Mouse (Mus musculus) adrenal gland, postnatal 0 days (tissue): ENCODE data around the gene Olfr1180. TPM values are rescaled to one million over a fixed set of nuclear protein-coding genes. Genes with fewer than 3 reads are reported as not detected.

ENCODE experiments used
- polyA plus RNA-seq: library from polyadenylated mRNA; unstranded; fragments of >200 nt; fragmentation: Nextera tagmentation; extraction: Ambion mirVana; gene quantifications from 2 replicates; pipeline ENCODE4 v1.2.1, GENCODE M21; 2015

Olfr1180 gene
- not detected in 2 replicates for polyA plus RNA-seq

DNA sequence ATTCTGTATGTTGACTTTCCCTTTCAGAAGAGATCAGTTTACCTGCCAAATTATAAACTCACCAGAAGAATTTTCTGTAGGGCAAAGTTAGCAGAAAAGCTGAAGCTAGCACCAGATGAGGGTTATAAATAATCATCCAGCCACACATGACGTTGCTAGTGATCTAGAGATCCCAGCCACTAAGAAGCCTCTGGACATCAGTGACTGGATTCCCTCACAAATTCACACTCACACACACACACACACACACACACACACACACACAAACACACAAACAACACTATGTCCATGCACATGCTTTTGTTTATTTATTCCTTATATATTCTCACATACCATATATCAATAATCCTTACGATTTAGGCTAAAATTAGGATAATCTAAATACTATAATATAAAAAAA lies at the start of gene Olfr1180:
TSS of gene Olfr1180 (minus strand) at position 101 of the 400 bp plus-strand sequence.

GRCm38 (mm10) chr2:88454567-88454966 lies 35.6 kb upstream of the Olfr1180 start, which contains the start of gene Olfr1183:
Olfr1183 (plus strand) TSS chr2:88454867.

GRCm38 (mm10) chr2:88449031-88449430 lies 30.1 kb upstream of the Olfr1180 start, which contains the start of gene Gm13757:
Gm13757 (minus strand) TSS chr2:88449131.

DNA sequence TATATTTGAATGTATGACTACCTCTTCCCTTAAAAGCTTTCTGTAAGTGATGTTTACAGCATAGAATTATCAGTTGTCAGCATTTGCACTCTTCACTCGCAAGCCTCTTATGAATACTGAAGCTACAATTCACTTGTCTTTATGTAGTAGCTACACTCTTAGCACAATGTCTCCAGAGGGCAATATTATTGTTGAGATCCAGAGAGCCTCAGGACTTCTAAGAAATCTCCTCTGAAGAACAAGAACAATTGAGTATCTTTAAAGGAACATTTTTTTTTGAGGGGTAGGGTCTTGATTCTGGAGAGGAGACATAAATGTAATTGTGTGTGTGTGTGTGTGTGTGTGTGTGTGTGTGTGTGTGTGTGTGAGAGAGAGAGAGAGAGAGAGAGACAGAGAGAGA lies 7.1 kb upstream of the Olfr1180 start, which contains the start of gene Olfr1181:
TSS of gene Olfr1181 (minus strand) at position 101 of the 400 bp plus-strand sequence.

DNA sequence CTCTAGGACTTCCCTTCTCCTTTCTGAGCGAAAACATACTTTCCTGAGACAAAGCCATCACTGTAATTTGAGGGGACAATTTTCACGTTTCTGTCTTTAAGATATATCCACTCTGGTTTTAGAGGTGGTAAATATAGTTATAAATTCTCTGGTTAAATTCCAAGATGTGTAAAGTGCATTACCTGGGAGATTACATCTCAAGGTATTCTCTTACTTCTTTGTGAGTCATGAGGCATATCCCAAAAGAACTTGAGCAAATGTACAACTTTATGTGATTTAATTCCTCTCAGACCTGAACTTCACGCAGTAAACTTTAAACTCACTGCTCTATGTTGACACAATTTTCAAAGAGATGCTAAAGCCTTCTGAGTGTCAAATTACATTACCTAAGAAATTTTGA lies 12.6 kb downstream of the Olfr1180 start, which contains the start of gene Olfr1179:
TSS of gene Olfr1179 (minus strand) at position 101 of the 400 bp plus-strand sequence.

DNA sequence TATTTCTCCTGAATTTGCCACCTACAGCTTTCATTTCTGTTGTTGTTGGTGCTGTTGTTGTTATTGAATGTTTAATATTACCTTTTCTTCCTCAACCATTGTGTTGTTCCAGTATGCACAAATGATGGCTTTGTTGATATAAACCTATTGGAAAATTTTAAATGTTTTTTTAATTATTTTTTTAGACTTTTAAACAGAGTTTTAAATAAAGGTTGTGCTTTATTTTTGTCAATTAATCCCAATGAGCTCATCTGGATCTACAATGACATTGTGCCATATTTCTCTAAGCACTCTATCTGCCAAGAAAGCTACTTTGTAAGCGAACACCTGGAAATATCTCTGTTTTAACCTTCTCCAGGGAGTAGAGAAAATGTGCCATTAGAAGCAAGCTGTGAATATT lies 32.2 kb downstream of the Olfr1180 start, which contains the start of gene Olfr1178:
TSS of gene Olfr1178 (plus strand) at position 301 of the 400 bp plus-strand sequence.

Other genes with a start within 250 kb of the Olfr1180 start
- not detected in 2 replicates for gene Olfr1168, start 237.3 kb downstream of the Olfr1180 start, polyA plus RNA-seq
- gene Olfr1170, start 190.8 kb downstream of the Olfr1180 start, polyA plus RNA-seq = not detected in 2 replicates
- gene Olfr1173, start 139.3 kb downstream of the Olfr1180 start, polyA plus RNA-seq = not detected in 2 replicates
- not detected in 2 replicates for gene Olfr1174-ps, start 104.0 kb downstream of the Olfr1180 start, polyA plus RNA-seq
- gene Olfr1175-ps, start 91.9 kb downstream of the Olfr1180 start, polyA plus RNA-seq = not detected in 2 replicates
- gene Olfr1176, start 82.4 kb downstream of the Olfr1180 start, polyA plus RNA-seq = not detected in 2 replicates
- gene Olfr1177-ps, start 72.7 kb downstream of the Olfr1180 start, polyA plus RNA-seq = not detected in 2 replicates
- gene Olfr1178, start 32.1 kb downstream of the Olfr1180 start, polyA plus RNA-seq = not detected in 2 replicates
- not detected in 2 replicates for gene Olfr1179, start 12.7 kb downstream of the Olfr1180 start, polyA plus RNA-seq
- gene Olfr1181, start 7.0 kb upstream of the Olfr1180 start, polyA plus RNA-seq = not detected in 2 replicates
- not detected in 2 replicates for gene Gm13757, start 30.0 kb upstream of the Olfr1180 start, polyA plus RNA-seq
- gene Olfr1183, start 35.7 kb upstream of the Olfr1180 start, polyA plus RNA-seq = not detected in 2 replicates
- gene Olfr1184, start 64.4 kb upstream of the Olfr1180 start, polyA plus RNA-seq = not detected in 2 replicates
- gene Olfr1185-ps1, start 74.2 kb upstream of the Olfr1180 start, polyA plus RNA-seq = not detected in 2 replicates
- not detected in 2 replicates for gene Olfr1186, start 99.4 kb upstream of the Olfr1180 start, polyA plus RNA-seq
- not detected in 2 replicates for gene Olfr1188, start 137.8 kb upstream of the Olfr1180 start, polyA plus RNA-seq
- not detected in 2 replicates for gene Olfr1189, start 167.3 kb upstream of the Olfr1180 start, polyA plus RNA-seq
- gene Olfr1191-ps1, start 221.4 kb upstream of the Olfr1180 start, polyA plus RNA-seq = not detected in 2 replicates
- not detected in 2 replicates for gene Olfr1192-ps1, start 229.4 kb upstream of the Olfr1180 start, polyA plus RNA-seq